Mouse (Mus musculus) c-Kit-positive CD71-negative TER-119-negative erythroid progenitor cells, embryonic 14.5 days (primary cell): ENCODE measurements at regions not wholly inside any gene's neighbourhood (a gene's known extent, or its start where the extent isn't known, plus 50 kb on each side); places are given as distances from the start of the nearest gene placed in this dataset.

Experiments
- DNase-seq: peaks from one replicate; pipeline ENCODE4 v3.0.0-alpha.2; 2013; ENCODE audit warnings: low read depth

DNA sequence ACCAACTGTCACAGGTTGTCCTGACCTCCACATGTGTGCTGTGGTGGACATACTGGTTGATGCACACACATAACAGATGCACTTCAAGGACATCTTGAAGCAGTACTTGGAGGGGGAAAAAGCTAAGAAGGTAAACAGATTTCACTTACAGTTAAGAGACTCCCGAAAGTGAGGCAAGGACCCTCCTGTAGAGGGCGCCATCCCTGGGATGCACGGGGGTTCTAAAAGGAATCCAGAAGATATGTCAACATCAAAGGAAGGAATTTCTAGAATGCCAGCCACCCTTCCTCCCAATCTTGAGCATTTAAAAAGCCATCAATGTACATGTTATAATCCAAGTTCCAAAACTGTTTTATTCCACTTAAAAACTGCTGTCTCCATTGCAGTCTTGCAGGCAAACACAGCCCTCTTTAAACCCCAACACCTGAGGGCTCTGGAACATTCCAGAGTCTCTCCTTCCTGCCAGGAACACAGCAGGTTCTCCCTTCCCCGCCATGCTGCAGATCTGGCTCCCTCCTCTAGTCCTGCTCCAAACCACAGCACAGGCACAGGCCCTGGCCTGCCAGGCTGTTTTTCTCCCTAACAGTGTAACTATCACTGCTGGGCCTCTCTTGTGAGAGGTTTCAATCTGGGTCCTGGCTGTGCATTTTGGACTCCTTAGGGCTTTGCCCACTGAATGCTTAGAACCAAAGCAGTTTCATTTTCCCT lies 200.8 kb upstream of the Mkln1 start:
- no peak for DNase-seq

DNA sequence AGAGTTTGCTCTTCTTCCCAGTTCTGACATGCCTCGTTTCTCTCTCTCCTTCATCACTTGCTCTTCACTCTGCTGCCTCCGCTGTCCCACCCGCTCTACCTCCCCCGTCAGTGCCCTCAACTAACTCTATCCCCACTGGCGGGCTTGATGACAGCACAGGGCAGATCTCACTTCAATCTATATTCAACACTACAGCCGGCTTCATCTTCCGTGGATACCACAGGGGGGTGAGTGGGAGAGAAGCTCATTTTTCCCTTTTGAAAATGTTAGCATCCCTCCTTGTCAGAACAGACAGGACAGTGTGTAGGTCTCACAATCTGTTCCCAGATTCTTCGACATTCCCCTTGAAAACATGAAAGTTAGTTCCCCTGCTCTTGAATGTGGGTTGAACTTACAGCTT lies 200.2 kb upstream of the Mkln1 start:
- no peak for DNase-seq

DNA sequence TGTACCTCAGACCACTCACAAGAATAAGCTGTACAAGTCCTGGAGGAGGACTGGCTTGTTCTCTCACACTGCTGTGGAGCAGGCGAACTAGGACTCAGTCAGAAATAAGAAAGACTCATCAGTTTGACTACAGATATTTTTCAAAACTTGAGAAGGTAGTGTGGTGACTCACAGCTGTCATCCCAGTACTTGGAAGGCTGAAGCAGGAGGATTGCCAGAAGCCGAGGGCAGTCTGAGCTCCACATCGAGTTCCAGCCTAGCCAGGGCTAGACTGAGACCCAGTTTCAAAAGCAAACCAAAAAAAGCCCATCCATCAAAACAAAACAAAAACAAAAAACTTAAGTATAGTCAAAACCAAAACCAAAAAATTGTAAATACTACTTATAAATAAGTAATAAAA lies 197.8 kb upstream of the Mkln1 start:
- no peak for DNase-seq

DNA sequence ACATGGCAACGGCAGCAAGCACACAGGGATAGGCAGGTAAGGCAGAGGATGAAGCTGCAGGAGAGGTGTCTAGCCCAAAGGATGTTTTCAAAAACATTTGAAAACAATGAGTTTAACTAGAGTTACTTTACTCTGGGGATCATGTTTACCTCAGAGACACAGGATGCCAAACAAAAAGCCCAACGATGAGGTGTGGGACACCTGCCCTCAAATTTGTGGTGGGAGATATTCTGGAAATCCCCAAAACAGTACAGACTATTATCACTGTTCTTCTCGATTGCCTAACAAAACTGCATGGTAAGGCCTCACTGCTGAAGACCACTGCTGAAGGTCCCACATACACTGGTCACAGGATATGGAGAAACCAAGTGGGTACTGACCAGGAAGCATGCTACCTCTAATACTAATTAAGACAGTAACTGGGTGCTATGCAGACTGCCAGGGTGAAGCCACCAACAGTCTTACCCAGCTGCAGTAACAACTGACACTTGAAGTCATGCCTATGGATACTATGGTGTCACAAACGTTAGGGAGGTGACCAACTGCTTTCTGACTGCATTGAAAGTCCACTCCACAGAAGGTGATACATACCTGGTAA lies 197.1 kb upstream of the Mkln1 start:
- DNase-seq: no peak

DNA sequence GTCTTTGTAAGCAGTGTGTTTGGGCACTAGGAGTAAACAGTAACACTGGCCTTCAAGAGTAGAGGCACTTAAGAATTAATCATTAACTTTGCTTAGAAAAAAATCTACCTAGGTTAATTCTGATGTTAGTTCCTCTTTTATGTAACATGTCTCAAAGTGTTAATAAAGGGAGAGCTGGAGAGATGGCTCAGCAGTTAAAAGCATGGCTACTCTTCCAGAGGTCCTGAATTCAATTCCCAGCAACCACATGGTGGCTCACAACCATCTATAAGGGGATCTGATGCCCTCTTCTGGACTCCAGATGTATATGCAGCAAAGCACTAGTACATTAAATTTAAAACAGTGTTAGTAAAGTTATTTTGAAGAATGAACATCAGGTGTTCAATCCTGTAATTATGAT lies 195.9 kb upstream of the Mkln1 start:
- no peak for DNase-seq

DNA sequence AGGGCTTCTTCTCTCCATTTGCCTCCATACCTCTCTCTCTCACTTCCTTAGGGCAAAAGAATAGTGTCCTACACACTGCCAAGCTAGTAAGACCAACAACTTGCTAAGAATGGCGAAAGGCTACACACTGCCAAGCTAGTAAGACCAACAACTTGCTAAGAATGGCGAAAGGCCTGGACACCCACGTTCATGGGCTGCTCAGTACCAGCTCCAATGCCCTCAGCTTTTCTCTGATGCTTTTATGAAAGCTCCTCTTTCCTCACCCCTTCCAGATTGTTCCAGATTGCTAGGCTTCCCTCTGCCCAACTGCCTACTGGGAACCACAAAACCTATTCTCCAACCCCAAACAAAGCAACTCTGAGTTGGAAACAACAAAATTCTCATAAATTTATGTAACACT lies 194.1 kb upstream of the Mkln1 start:
- DNase-seq: no peak

DNA sequence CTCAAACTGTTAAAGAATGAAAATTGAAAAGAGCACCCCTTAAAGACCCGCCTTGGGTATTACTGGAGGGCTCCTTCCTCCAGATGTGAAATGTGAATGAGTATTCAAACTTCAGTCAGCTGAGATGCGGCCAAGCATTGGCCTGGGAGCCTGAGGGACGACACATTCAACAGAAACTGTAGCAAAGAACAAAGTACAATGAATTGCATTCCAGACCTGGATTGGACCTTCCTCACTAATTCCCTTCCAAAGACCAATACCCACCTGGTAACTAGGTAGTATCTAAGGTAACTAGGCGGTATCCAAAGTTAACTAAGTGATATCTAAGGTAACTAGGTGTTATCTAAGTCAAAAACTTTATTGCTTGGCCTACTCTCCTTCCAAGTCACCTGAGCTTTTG lies 193.7 kb upstream of the Mkln1 start:
- no peak for DNase-seq

DNA sequence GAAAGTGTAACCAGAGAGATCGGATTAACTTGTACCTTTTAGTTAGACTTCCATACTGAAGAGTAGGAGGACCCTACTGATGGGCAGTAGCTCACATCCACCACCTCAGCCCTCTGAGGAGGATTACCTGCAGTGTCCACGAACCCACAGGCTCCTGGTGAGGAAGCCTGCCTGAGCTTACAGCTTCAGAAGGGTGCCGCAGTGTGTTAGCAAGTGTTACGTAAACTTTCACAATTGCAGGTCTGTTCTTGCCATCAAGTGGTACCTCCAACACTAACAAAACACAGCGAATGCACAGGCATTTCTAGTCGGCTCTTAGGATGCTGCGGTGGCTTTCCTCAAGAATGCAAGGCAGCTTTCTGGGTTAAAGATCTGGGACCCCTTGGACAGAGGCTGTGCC lies 192.4 kb upstream of the Mkln1 start:
- DNase-seq: no peak

DNA sequence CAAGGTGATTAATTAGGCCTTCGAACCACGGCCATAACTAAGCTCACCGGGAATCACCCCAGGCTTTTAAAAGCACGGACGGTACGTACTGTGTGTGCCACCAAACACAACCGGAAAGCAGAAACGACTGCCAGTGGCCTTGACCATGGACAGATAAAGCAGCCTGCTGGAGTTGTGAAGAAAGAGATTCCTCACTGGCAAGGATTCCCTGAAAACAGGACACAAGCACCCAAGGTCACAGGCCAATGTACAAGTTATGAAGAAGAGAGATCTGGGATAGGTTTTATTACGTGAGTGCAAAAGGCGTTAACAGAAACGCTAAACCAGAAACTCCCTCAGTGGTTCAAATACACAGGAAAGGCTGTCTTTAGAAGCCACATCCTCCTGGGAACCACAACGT lies 191.3 kb upstream of the Mkln1 start:
- no peak for DNase-seq

DNA sequence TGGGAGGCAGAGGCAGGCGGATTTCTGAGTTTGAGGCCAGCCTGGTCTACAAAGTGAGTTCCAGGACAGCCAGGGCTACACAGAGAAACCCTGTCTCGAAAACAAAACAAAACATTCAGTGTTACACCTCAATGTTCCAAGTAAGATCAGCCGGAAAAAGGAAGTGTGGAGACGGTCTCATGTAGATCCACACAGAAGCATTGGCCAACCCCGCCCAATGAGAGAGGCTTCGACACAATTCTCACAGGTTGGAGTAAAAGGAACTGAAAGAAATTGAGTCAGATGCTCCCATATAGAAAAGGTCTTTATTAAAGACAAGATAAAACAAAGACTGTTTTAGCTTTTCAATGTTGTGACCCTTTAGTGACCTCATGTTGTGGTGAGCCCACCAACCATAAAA lies 190.3 kb upstream of the Mkln1 start:
- no peak for DNase-seq

DNA sequence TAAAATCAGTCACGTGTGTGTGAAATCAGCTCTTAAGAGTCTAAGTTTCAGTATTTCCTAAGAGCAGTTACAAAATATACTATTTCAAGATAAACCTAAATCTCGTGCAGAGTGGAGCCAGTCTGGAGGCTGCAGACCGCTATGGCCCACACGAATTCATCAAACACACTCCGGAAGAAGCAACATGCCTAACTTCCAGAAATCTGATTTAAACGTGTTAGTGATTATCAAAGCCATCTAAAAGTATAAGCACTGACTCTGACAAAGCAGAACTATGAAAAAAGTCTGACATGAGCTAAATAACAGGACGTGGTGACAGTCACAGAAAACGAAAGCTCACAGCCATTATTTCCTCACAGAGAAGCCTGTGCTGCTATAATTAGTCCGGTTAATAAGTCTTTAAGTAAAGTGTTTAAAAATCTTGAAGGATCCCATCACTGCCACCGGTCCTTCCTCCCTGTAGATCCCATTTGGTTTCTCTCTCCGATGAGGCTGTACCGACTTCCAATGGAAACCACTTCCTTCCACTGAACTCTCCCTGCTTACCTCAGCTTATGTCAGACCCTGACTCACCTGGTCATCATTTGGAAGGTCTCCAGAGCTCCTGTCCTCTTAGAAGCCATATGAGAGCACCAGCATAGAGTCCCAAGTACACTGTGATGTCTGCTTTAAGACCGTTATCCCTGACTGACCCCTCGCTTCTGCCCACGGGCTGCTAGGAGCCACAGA lies 189.0 kb upstream of the Mkln1 start:
- DNase-seq: no peak

DNA sequence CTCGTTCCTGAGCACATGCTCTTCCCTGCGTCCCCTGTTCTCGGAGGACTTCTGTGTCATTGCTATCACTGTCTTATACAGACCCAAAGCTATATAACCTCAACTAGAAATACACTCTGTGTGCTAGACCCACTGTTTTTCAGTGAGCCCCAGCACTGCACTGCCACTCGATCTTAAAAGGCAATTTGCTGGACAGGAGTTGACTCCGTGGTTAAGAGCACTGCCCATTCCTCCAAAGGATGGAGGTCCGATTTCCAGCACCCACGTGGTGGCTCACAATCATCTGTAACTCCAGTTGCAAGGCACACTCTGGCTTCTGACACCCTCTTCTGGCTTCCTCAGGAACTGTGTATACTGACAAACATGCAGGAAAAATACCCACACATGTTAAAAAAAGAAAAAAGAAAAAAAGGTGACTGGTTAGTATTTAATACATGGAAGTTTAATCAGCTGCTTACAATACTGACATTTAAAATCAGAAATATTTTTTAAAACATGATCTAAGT lies 188.3 kb upstream of the Mkln1 start:
- DNase-seq: no peak

DNA sequence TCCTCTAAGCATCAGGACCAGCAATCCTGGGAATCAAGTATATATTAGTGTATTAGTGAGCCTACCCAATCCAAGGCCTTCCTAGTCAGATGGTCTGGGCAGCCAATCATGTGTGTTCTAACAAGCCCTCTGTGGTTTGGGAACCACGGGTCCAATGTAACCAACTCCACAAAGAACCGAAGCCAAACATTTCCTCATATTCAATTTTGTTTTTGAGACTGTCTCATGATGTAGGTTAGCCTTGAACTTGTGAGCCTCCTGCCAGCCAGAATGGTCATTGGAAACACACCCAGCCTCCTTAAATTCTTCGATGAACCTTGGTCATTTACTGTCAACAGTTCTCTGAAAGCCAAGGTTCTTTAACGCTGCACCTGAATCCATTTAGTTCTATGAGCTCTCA lies 187.4 kb upstream of the Mkln1 start:
- no peak for DNase-seq

DNA sequence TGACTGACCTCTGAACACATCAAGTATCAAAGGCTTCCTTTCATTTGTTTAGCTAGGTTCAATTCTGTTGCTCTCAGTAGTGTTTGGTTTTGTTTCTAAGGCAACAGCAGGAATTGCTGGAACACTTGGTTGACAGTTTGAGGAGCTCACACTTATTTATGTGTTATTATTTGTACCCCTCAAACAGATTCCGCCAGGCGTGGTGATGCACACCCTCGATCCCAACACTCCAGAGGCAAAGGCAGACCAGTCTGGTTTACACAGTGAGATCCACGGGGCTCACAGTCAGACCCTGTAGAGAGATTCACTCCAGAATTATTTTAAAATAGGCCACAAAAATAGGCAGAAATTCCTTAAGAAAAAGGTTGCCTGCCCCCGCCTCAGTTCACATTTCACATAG lies 186.9 kb upstream of the Mkln1 start:
- DNase-seq: no peak

DNA sequence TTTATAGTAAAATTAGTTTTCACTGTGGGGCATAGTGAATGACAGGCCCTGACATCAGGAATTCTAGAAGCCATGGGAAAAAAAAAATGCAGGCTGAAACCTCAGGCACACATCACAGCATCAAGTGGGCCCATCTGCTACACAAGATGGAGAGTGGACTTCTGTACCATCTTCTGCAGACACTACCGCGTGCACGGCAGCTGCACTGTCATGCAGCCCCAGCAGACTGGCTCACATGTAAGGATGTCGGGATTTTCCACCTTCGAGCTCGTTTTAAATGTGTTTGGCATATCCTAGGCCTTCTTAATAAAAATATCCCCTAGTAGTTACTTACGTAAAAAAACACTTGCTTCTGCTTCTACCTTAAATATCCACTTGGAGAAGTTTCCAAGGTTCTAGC lies 186.5 kb upstream of the Mkln1 start:
- DNase-seq: no peak

DNA sequence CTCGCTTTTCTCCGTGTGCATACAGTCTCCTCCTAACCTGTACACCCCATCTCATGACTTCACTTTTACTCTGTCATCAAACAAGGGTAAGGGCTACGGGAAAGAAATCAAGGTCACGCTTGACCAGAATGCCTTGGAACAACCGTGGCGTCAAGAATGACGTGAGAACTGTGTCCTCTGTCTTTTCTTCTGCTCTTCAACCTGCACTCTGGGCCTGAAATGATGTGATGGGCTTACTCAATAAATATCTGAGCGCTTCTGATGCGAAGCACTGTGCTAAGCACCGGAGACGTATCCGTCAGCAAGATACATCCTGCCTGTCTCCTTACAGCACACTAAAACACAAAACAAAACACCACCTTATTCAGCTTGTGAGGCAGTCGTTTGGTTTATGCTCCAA lies 185.8 kb upstream of the Mkln1 start:
- no peak for DNase-seq

DNA sequence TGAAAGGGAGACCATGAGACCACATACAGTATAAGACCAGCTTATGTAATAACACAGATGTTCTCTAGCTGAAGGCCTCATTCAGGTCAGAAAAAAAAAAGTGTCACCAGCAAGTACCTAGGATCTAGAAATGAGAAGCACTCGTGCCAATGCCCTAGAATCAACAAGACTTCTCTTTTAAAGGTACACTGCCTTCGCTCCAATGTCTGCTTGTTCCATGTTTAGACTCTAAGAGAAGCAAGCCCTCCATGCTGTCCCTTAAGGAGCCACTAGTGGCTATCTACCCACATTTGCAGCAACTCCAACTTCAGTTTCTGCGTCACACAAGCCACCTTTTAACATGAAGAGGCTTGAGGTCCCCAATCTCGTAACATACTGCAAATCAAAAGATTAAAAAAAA lies 185.4 kb upstream of the Mkln1 start:
- no peak for DNase-seq

DNA sequence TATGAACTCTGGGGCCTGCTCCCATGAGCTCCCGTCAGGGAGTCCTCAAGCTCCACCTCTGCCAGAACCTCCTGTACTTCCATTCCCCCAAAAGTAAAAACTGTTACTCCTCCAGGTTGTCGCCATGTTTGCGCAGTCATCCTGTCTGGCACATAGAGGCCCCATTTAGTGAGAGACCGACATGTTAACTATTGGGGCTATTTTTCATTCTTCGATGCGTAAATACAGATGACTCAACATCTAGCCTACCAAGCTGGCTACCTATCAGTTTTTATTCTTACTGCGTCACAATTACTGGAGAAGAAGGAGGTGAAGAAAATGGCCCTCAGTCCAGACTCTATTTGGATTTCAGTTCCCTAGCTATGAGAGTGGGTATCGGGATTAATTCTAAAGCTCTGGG lies 182.9 kb upstream of the Mkln1 start:
- no peak for DNase-seq

DNA sequence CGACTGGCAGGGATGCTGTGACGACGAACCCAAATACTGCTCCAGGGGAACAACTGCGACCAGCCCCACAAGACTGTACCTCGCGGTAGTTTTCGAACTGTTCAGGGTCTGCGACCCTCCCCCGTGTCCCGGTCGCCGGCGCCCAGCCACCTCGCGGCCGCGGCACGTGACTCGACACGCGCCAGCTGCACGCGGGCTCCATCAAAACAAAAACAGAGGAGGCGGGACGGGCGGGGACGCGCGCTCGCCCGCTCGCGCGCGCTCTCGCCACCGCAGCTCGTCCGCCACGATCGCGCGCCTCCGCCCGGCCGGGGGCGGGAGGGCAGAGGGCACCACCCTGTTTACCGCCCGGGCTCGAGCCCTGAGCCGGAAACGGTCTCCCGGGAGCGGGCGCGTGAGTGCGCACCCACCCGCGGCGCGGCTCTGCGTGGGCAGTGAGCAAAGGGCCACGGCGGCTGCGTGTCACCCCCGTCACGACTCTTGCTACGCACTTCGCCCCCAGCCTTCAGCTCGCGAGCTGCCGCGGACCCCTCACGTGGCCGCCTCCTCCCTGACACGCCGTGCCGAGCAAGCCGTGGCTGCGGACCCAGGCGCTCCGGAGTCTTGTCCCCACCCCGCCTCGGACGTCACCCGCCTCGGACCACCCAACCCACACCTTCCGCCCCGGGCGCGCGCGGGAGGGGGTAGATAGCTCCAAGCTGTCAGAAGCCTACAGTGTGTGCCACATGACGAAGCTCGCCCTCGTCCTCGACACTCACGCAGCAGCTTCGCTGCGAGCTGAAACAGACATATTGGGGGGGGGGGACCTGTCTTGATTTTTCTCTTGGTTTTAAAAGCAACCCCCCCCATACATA lies 182.1 kb upstream of the Mkln1 start:
- no peak for DNase-seq

DNA sequence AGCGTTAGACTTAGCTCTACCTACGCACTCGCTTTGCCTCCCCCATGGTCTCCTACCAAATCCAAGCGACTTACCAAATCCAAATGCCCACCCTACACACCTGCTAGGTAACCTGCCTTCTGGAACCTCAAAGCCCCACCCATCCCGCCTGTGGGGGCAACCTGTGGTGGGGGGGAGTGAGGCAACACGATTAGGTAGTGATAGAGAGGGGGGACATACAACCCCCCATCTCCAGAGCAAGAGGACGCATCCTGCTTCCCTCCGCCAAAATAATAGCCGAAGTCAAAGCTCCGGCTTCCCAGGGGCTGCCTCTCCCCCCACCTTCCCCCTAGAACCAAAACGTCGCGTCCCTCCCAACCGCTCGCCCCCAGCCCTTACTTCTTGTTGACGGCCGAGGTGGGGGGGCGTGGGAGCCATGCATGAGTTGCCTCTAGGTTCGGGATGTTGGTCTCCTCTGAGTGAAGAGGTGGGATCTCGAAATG lies 181.4 kb upstream of the Mkln1 start:
- DNase-seq: no peak

DNA sequence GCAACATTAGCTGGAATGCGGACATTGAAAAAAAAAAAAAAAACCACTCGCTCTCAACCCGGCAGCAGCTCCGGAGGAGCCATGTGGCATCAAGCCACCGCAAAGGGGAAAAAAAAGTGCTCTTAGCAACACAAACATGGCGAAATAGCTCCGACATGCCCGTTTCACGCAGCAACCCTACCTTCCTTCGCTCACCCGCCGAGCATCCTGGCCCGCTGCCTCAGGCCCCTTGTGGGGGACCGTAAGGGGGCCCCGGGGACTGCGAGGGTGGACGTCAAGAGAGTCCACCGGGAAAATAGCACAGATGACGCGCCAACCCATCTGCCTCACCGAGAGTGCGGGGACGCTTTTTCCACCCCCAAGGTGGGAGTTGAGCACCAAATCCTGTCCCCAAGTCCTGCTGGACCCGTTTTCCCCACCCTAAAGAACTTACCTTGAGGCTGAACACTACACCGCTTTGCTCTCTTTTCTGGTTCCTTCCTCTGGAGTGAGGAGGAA lies 180.8 kb upstream of the Mkln1 start:
- no peak for DNase-seq

DNA sequence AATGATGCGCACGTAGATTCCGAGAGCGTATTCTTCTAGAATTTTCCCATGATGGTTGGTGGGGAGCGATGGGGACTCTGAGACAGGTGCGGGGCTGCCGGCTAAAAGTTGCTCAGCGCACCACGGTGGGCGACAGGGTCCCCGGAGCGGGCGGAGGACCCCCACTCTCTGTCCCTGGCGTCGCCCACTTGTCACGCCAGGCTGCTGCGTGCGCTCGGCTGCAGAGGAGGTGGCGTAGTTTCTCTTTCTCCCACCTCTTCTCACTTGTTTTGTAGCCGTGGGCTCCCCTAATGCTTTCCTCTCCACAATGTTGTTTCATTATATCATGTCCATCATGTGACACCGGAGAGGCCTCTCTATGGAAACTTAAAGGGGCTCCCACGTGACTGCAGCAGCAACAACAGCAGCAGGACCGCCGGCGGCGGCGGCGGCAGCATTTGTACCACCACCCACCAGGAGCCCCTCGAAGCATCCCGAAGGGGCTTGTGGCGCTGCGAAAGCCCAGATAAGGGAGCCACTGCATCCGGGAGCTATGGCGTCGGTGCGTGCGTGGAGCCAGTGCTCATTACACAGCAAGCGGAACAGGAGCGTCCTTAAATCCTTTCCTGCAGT lies 180.3 kb upstream of the Mkln1 start:
- DNase-seq: no peak
